Mouse (Mus musculus): ENCODE measurements around the gene Olfr71.

The Olfr71 gene

GRCm38 (mm10) chr4:43709869-43710268 is at the start of gene Olfr71:
Gene Olfr71 (minus strand): TSS chr4:43710255.
- no peak for DNase-seq (ENCODE audit: low read depth, low spot score)

- DNase-seq (ENCODE audit: low read depth, low spot score) = no peak
Measured at GRCm38 (mm10) chr4:43757213-43757612, 47.2 kb upstream of the Olfr71 start.

GRCm38 (mm10) chr4:43745187-43745586 is 35.1 kb upstream of the Olfr71 start:
- peak; percentile 59 for DNase-seq (ENCODE audit: low read depth, low spot score)

- no peak for DNase-seq (ENCODE audit: low read depth, low spot score)
Measured at GRCm38 (mm10) chr4:43743099-43743498, 33.0 kb upstream of the Olfr71 start.

- no peak for DNase-seq (ENCODE audit: low read depth, low spot score)
Measured at GRCm38 (mm10) chr4:43742637-43743036, 32.6 kb upstream of the Olfr71 start.

GRCm38 (mm10) chr4:43741526-43741925 is 31.5 kb upstream of the Olfr71 start:
- peak; percentile 64 for DNase-seq (ENCODE audit: low read depth, low spot score)

GRCm38 (mm10) chr4:43738989-43739674 is 29.1 kb upstream of the Olfr71 start:
- peak; percentile 75 for DNase-seq (ENCODE audit: low read depth, low spot score)

GRCm38 (mm10) chr4:43737144-43737543 is 27.1 kb upstream of the Olfr71 start:
- DNase-seq (ENCODE audit: low read depth, low spot score) = no peak

- DNase-seq (ENCODE audit: low read depth, low spot score) = no peak
Measured at GRCm38 (mm10) chr4:43733186-43733585, 23.1 kb upstream of the Olfr71 start.

GRCm38 (mm10) chr4:43732171-43732570 is 22.1 kb upstream of the Olfr71 start:
- no peak for DNase-seq (ENCODE audit: low read depth, low spot score)

- DNase-seq (ENCODE audit: low read depth, low spot score) = peak; percentile 58
Measured at GRCm38 (mm10) chr4:43730750-43731297, 20.8 kb upstream of the Olfr71 start.

- no peak for DNase-seq (ENCODE audit: low read depth, low spot score)
Measured at GRCm38 (mm10) chr4:43729794-43730550, 19.9 kb upstream of the Olfr71 start, which contains the start of gene Spaar. Gene Spaar (plus strand): TSS chr4:43730034.

- no peak for DNase-seq (ENCODE audit: low read depth, low spot score)
Measured at GRCm38 (mm10) chr4:43729126-43729525, 19.1 kb upstream of the Olfr71 start.

- no peak for DNase-seq (ENCODE audit: low read depth, low spot score)
Measured at GRCm38 (mm10) chr4:43728576-43728954, 18.5 kb upstream of the Olfr71 start.

- DNase-seq (ENCODE audit: low read depth, low spot score) = no peak
Measured at GRCm38 (mm10) chr4:43727718-43728575, 17.9 kb upstream of the Olfr71 start.

GRCm38 (mm10) chr4:43726995-43727394 is 16.9 kb upstream of the Olfr71 start, which contains the start of gene Hrct1:
Gene Hrct1 (plus strand): TSS chr4:43727188.
- DNase-seq (ENCODE audit: low read depth, low spot score) = peak; percentile 44

- no peak for DNase-seq (ENCODE audit: low read depth, low spot score)
Measured at GRCm38 (mm10) chr4:43726228-43726993, 16.4 kb upstream of the Olfr71 start.

GRCm38 (mm10) chr4:43724764-43725163 is 14.7 kb upstream of the Olfr71 start:
- peak; percentile 56 for DNase-seq (ENCODE audit: low read depth, low spot score)

GRCm38 (mm10) chr4:43722191-43722590 is 12.1 kb upstream of the Olfr71 start:
- DNase-seq (ENCODE audit: low read depth, low spot score) = no peak

- peak; percentile 56 for DNase-seq (ENCODE audit: low read depth, low spot score)
Measured at GRCm38 (mm10) chr4:43720491-43721228, 10.6 kb upstream of the Olfr71 start.
